In genomic region chr17:63849566-63849965, GRCm38 (mm10) we compare ENCODE assay signal across 8 mouse cellular contexts. TPM values are rescaled to one million over a fixed set of nuclear protein-coding genes. Genes with fewer than 3 reads are reported as not detected.
DNase-seq lines count a peak whose midpoint lies in the region; ATAC-seq lines count a peak whose summit lies in the region.

No protein-coding gene starts in this region.

- intact Hi-C loops in gastrocnemius, postnatal 14 days (cut with DNase I; ENCODE audit: low total_unique reads) = no loop called here
- intact Hi-C loops in left cerebral cortex, postnatal 14 days (cut with DNase I) = no loop called here

- H3K4me3 ChIP-seq in intestine, embryonic 14.5 days (ENCODE audit: low read depth, low read length) = peak overlapping the region; percentile 62

- ATAC-seq in intestine, embryonic 14.5 days (replicated peaks; ENCODE audit: low FRiP score, low TSS enrichment, low read depth) = peak; percentile 100
- peak; percentile 98 for ATAC-seq in megakaryocyte-erythroid progenitor cell, adult 5-6 weeks (replicated peaks; ENCODE audit: low FRiP score, low TSS enrichment, poor library complexity, severe bottlenecking)
- no peak for ATAC-seq in inflammation-experienced regulatory T-cells, adult 6 months

- no peaks in the 10 kb centered on the region for H3K4me1 ChIP-seq in intestine, embryonic 14.5 days (replicated peaks; ENCODE audit: control insufficient read depth, insufficient read depth, low read length)

- DNase-seq in adrenal gland, adult 18-20 months (ENCODE audit: low spot score in 2 of 2) = peak; percentile 74 to 75
- DNase-seq in embryo, embryonic 10.5 days (ENCODE audit: low spot score) = peak; percentile 95
- peak; percentile 90 for DNase-seq in gastrocnemius, postnatal 14 days
- DNase-seq in intestine, embryonic 14.5 days (ENCODE audit: low spot score) = peak; percentile 92
- peak; percentile 75 to 79 for DNase-seq in left cerebral cortex, postnatal 14 days (ENCODE audit: low spot score in 2 of 2)
- peak; percentile 78 to 84 for DNase-seq in right cerebral cortex, postnatal 36 days (ENCODE audit: low spot score in 2 of 2)

- H3K9me3 ChIP-seq in intestine, embryonic 14.5 days (ENCODE audit: control insufficient read depth, low read length) = no peaks in the 10 kb centered on the region

- H3K9ac ChIP-seq in intestine, embryonic 14.5 days (ENCODE audit: low read length) = peak overlapping the region; percentile 86

- H3K36me3 ChIP-seq in intestine, embryonic 14.5 days (ENCODE audit: control insufficient read depth, insufficient read depth, low read length) = no peaks in the 10 kb centered on the region

- under 1% methylated on average over 22 of the region's 22 CpGs for WGBS in intestine, embryonic 14.5 days

- H3K27me3 ChIP-seq in intestine, embryonic 14.5 days (replicated peaks; ENCODE audit: control insufficient read depth, insufficient read depth, low read length) = no peaks in the 10 kb centered on the region

- peak overlapping the region; percentile 29; the same call in 1 of the 2 replicates for H3K27ac ChIP-seq in intestine, embryonic 14.5 days (ENCODE audit: low read depth)

- H3K4me2 ChIP-seq in intestine, embryonic 14.5 days (ENCODE audit: low read length) = peak overlapping the region; percentile 40

RNA-seq across cellular contexts. Expression of gene Fer, which starts 13.3 kb away (rescaled TPM):
- 10 to 100 TPM; 16.4 TPM for total RNA-seq in adrenal gland, adult 18-20 months (2021)
- total RNA-seq in gastrocnemius, postnatal 14 days (2021) = 10 to 100 TPM; 11.1 to 13.4 TPM
- 28.6 and 33.0 TPM in 2 replicates for polyA plus RNA-seq in intestine, embryonic 14.5 days (2014; fragmentation: Nextera tagmentation; extraction: Ambion mirVana)
- 10 to 100 TPM; 29.8 to 31.1 TPM for total RNA-seq in left cerebral cortex, postnatal 14 days (2021)
- total RNA-seq in megakaryocyte-erythroid progenitor cell, adult 5-6 weeks (2014; fragmentation: Nextera tagmentation) = 12.5 and 15.2 TPM in 2 replicates
- 13.1 and 20.7 TPM in 2 replicates for total RNA-seq in megakaryocyte-erythroid progenitor cell, adult 5-6 weeks (2017)
- polyA plus RNA-seq in inflammation-experienced regulatory T-cells, adult 6 months (2017; shearing (Covaris generic)) = under 1 TPM in 1 of 3 experiments, not detected in 2; 0.91 TPM

RNA-seq across cellular contexts. Expression of gene A930002H24Rik, which starts 14.0 kb away (rescaled TPM):
- total RNA-seq in adrenal gland, adult 18-20 months (2021) = 1 to 10 TPM in 1 of 2 experiments, not detected in 1; 1.2 TPM
- total RNA-seq in gastrocnemius, postnatal 14 days (2021) = not detected
- 2.4 and 4.0 TPM in 2 replicates for polyA plus RNA-seq in intestine, embryonic 14.5 days (2014; fragmentation: Nextera tagmentation; extraction: Ambion mirVana)
- total RNA-seq in left cerebral cortex, postnatal 14 days (2021) = not detected
- not detected in 2 replicates for total RNA-seq in megakaryocyte-erythroid progenitor cell, adult 5-6 weeks (2014; fragmentation: Nextera tagmentation)
- not detected in 2 replicates for total RNA-seq in megakaryocyte-erythroid progenitor cell, adult 5-6 weeks (2017)
- polyA plus RNA-seq in inflammation-experienced regulatory T-cells, adult 6 months (2017; shearing (Covaris generic)) = not detected
